Mouse (Mus musculus): ENCODE measurements around the gene Itga7. TPM values are rescaled to one million over a fixed set of nuclear protein-coding genes. Genes with fewer than 3 reads are reported as not detected.
A peak's percentile ranks its signal among the peaks of the same experiment; 100 is the strongest.

Gene Itga7
- polyA plus RNA-seq, 1 experiment from 2014 or later: 0.17 TPM

DNA sequence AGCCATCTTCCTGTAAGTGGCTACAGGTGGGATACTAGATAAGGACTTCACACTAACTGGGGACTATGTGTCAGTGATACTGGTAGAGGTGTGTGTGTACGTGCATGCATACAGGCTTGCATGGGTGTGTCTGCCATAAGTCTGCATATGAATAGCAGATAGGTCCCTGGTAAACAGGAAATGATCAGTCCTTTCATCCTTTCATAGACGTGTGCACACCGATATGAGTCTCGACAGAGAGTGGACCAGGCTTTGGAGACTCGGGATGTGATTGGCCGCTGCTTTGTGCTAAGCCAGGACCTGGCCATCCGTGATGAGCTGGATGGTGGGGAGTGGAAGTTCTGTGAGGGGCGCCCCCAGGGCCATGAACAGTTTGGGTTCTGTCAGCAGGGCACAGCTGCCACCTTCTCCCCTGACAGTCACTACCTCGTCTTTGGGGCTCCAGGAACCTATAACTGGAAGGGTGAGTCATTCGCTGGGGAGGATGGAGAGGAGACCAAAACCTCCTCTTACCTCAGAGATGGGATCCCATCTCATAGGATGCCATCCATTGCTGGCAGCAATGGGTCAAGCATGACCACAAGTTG lies 7.0 kb downstream of the Itga7 start:
- Histone ChIP-seq H3K4me2 (no peak overlapping the region), H3K4me1 (no peaks in the 10 kb centered on the region), H3K27ac (no peak overlapping the region), H3K4me3 (no peak overlapping the region), H3K9me3 (replicated peaks) (no peaks in the 10 kb centered on the region), H3K9ac (no peak overlapping the region), H3K27me3 (replicated peaks) (peaks cover 52% of the 10 kb centered on the region), H3K36me3 (no peaks in the 10 kb centered on the region)
- no peak for ATAC-seq
- WGBS (ENCODE audit: insufficient replicate concordance): 61% methylated on average over 10 of the region's 10 CpGs

DNA sequence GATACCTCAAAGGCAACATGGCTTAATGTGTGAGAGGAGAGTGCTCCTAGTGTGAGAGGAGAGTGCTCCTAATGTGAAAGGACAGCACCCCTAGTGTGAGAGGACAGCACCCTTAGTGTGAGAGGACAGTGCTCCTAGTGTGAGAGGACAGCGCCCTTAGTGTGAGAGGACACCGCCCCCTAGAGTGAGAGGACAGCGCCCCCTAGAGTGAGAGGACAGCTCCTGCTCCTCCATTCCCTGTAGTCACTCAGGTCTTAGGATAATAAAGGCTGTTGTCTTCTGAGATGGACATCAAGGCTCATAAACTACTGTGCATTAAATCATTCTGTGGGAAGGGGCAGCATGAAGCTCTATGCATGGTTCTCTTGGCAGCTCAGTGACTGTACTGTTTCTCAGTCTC lies 12.1 kb downstream of the Itga7 start:
- Histone ChIP-seq H3K27ac (no peak overlapping the region), H3K4me1 (no peaks in the 10 kb centered on the region), H3K9me3 (replicated peaks) (0 out of 2 replicates have a peak, but pooled peaks cover 3% of the 10 kb centered on the region), H3K9ac (no peak overlapping the region), H3K36me3 (no peaks in the 10 kb centered on the region), H3K4me3 (no peak overlapping the region), H3K4me2 (no peak overlapping the region), H3K27me3 (replicated peaks) (peaks cover 45% of the 10 kb centered on the region)
- peak; percentile 34; the same call in 1 of the 2 replicates for ATAC-seq
- 20% methylated on average over 3 of the region's 3 CpGs for WGBS (ENCODE audit: insufficient replicate concordance)

GRCm38 (mm10) chr10:128947496-128947895 lies 13.9 kb downstream of the Itga7 start:
- no peak overlapping the region for H3K27ac ChIP-seq
- no peak for ATAC-seq
- no peak overlapping the region for H3K4me3 ChIP-seq
- H3K4me2 ChIP-seq: no peak overlapping the region
- H3K9me3 ChIP-seq (replicated peaks): 0 out of 2 replicates have a peak, but pooled peaks cover 3% of the 10 kb centered on the region
- WGBS (ENCODE audit: insufficient replicate concordance): 71% methylated on average over 4 of the region's 4 CpGs
- H3K9ac ChIP-seq: no peak overlapping the region
- H3K27me3 ChIP-seq (replicated peaks): peaks cover 39% of the 10 kb centered on the region
- H3K4me1 ChIP-seq: no peaks in the 10 kb centered on the region
- H3K36me3 ChIP-seq: no peaks in the 10 kb centered on the region

GRCm38 (mm10) chr10:128950208-128950887 lies 16.7 kb downstream of the Itga7 start:
- Histone ChIP-seq H3K36me3 (no peaks in the 10 kb centered on the region), H3K9ac (no peak overlapping the region), H3K27me3 (replicated peaks) (peaks cover 25% of the 10 kb centered on the region), H3K4me1 (no peaks in the 10 kb centered on the region), H3K27ac (no peak overlapping the region), H3K9me3 (replicated peaks) (0 out of 2 replicates have a peak, but pooled peaks cover 3% of the 10 kb centered on the region), H3K4me2 (no peak overlapping the region), H3K4me3 (no peak overlapping the region)
- ATAC-seq: no peak
- 46% methylated on average over 16 of the region's 16 CpGs for WGBS (ENCODE audit: insufficient replicate concordance)

- Histone ChIP-seq H3K4me3 (no peak overlapping the region), H3K36me3 (no peaks in the 10 kb centered on the region), H3K27me3 (replicated peaks) (peaks cover 42% of the 10 kb centered on the region), H3K27ac (no peak overlapping the region), H3K4me1 (no peaks in the 10 kb centered on the region), H3K9me3 (replicated peaks) (no peaks in the 10 kb centered on the region), H3K9ac (no peak overlapping the region), H3K4me2 (no peak overlapping the region)
- 64% methylated on average over 10 of the region's 10 CpGs for WGBS (ENCODE audit: insufficient replicate concordance)
- ATAC-seq: no peak
Measured at GRCm38 (mm10) chr10:128958340-128958739, 24.7 kb downstream of the Itga7 start.

DNA sequence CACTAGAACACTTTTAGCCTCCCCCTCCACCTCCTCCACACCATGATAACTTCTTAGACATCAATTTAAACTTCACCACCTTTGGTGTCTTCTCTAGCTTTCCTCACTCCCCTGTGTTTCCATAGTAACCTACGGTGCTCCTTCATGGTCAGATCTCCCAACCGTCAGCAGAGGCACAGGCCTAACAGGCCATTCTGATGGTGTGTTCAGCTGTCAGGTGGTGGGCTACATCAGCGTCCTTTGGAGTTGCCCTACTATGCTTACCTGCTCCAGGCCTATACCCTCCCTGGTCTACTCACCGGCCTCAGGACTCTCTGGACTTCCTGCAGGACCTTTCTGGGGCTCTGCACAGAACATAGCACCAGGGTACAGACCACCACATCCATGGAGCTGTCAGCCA lies 26.5 kb downstream of the Itga7 start:
- H3K9me3 ChIP-seq (replicated peaks): no peaks in the 10 kb centered on the region
- 63% methylated on average over 4 of the region's 4 CpGs for WGBS (ENCODE audit: insufficient replicate concordance)
- peak; percentile 28; the same call in 1 of the 2 replicates for ATAC-seq
- no peak overlapping the region for H3K4me3 ChIP-seq
- H3K27me3 ChIP-seq (replicated peaks): peaks cover 39% of the 10 kb centered on the region
- H3K36me3 ChIP-seq: no peaks in the 10 kb centered on the region
- H3K9ac ChIP-seq: no peak overlapping the region
- H3K4me1 ChIP-seq: no peaks in the 10 kb centered on the region
- no peak overlapping the region for H3K27ac ChIP-seq
- no peak overlapping the region for H3K4me2 ChIP-seq

- Histone ChIP-seq H3K4me2 (no peak within 1 kb of the TSS), H3K4me1 (no peaks in the 10 kb centered on the region), H3K36me3 (no peaks in the 10 kb centered on the region), H3K27ac (no peak within 1 kb of the TSS), H3K9ac (no peak within 1 kb of the TSS), H3K9me3 (replicated peaks) (no peaks in the 10 kb centered on the region), H3K4me3 (no peak within 1 kb of the TSS), H3K27me3 (replicated peaks) (peaks cover 35% of the 10 kb centered on the region)
- no peak for ATAC-seq
- 56% methylated on average over 12 of the region's 12 CpGs for WGBS (ENCODE audit: insufficient replicate concordance)
Measured at GRCm38 (mm10) chr10:128960590-128961584, 27.3 kb downstream of the Itga7 start, which contains the start of gene Mettl7b. Gene Mettl7b, minus strand, starts transcription at chr10:128960988.

GRCm38 (mm10) chr10:128964961-128965360 lies 31.3 kb downstream of the Itga7 start:
- no peak overlapping the region for H3K9ac ChIP-seq
- H3K4me2 ChIP-seq: no peak overlapping the region
- no peaks in the 10 kb centered on the region for H3K4me1 ChIP-seq
- WGBS (ENCODE audit: insufficient replicate concordance): 43% methylated on average over 2 of the region's 2 CpGs
- no peaks in the 10 kb centered on the region for H3K36me3 ChIP-seq
- H3K4me3 ChIP-seq: no peak overlapping the region
- H3K27ac ChIP-seq: no peak overlapping the region
- no peaks in the 10 kb centered on the region for H3K9me3 ChIP-seq (replicated peaks)
- H3K27me3 ChIP-seq (replicated peaks): peaks cover 24% of the 10 kb centered on the region
- peak; percentile 80 for ATAC-seq

- no peak overlapping the region for H3K4me3 ChIP-seq
- no peaks in the 10 kb centered on the region for H3K36me3 ChIP-seq
- WGBS (ENCODE audit: insufficient replicate concordance): 61% methylated on average over 6 of the region's 6 CpGs
- no peaks in the 10 kb centered on the region for H3K9me3 ChIP-seq (replicated peaks)
- H3K4me1 ChIP-seq: no peaks in the 10 kb centered on the region
- H3K9ac ChIP-seq: no peak overlapping the region
- ATAC-seq: no peak
- H3K27me3 ChIP-seq (replicated peaks): peaks cover 25% of the 10 kb centered on the region
- no peak overlapping the region for H3K27ac ChIP-seq
- no peak overlapping the region for H3K4me2 ChIP-seq
Measured at GRCm38 (mm10) chr10:128965871-128966270, 32.3 kb downstream of the Itga7 start.

DNA sequence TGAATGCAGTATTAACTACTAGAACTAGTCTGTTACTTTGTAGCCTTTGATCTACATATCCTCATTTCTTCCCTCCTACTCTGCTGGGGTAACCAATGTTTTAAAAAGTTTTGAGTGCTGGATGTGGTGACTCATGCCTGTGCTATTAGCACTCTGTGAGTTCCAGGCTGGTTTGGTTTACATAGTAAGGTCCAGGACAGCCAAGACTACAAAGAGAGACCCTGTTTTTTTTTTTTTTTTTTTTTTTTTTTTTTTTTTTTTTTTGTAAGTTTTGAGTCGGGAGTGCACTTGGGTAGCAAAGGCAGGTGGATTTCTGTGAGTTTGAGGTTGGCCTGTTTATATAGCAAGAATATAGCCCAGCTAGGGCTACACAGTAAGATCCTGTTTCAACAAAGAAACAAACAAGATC lies 34.7 kb downstream of the Itga7 start:
- 32% methylated on average over 1 of the region's 1 CpGs for WGBS (ENCODE audit: insufficient replicate concordance)
- no peaks in the 10 kb centered on the region for H3K4me1 ChIP-seq
- H3K4me2 ChIP-seq: no peak overlapping the region
- no peak for ATAC-seq
- H3K4me3 ChIP-seq: no peak overlapping the region
- H3K36me3 ChIP-seq: no peaks in the 10 kb centered on the region
- H3K27me3 ChIP-seq (replicated peaks): peaks cover 21% of the 10 kb centered on the region
- no peaks in the 10 kb centered on the region for H3K9me3 ChIP-seq (replicated peaks)
- H3K27ac ChIP-seq: no peak overlapping the region
- H3K9ac ChIP-seq: no peak overlapping the region

GRCm38 (mm10) chr10:128970740-128971250 lies 37.2 kb downstream of the Itga7 start:
- no peak overlapping the region for H3K4me3 ChIP-seq
- peaks cover 21% of the 10 kb centered on the region for H3K27me3 ChIP-seq (replicated peaks)
- ATAC-seq: no peak
- H3K4me2 ChIP-seq: no peak overlapping the region
- H3K9ac ChIP-seq: no peak overlapping the region
- no peaks in the 10 kb centered on the region for H3K9me3 ChIP-seq (replicated peaks)
- WGBS (ENCODE audit: insufficient replicate concordance): 23% methylated on average over 1 of the region's 1 CpGs
- H3K36me3 ChIP-seq: no peaks in the 10 kb centered on the region
- H3K27ac ChIP-seq: no peak overlapping the region
- H3K4me1 ChIP-seq: no peaks in the 10 kb centered on the region

Data from liver, embryonic 12.5 days (tissue).